Mouse (Mus musculus) liver, embryonic 14 days (tissue): ENCODE results near the gene Pzp. TPM values are rescaled to one million over a fixed set of nuclear protein-coding genes. Genes with fewer than 3 reads are reported as not detected.

ENCODE experiments used
- polyA plus RNA-seq: library from polyadenylated mRNA; depleted of rRNA; stranded (reverse); fragments of >200 nt; gene quantifications from 2 replicates; pipeline ENCODE4 v1.2.3, GENCODE M21; 2012; rRNA removed

Pzp gene
- polyA plus RNA-seq = 166 and 180 TPM in 2 replicates

GRCm38 (mm10) chr6:128526601-128527000 is at the start of gene Pzp:
Gene Pzp, minus strand, starts transcription at chr6:128526720.

GRCm38 (mm10) chr6:128438317-128438870 is 88.1 kb downstream of the Pzp start, which contains the start of gene Fkbp4:
Gene Fkbp4, minus strand, starts transcription at chr6:128438677.

Other genes with a start within 250 kb of the Pzp start
- gene Tead4, start 225.9 kb downstream of the Pzp start, polyA plus RNA-seq = 0.26 and 0.28 TPM in 2 replicates
- gene Tulp3, start 170.9 kb downstream of the Pzp start, polyA plus RNA-seq = 2.8 and 2.9 TPM in 2 replicates
- gene Rhno1, start 163.8 kb downstream of the Pzp start, polyA plus RNA-seq = 13.8 and 21.2 TPM in 2 replicates
- 20.3 and 26.5 TPM in 2 replicates for gene Foxm1, start 163.8 kb downstream of the Pzp start, polyA plus RNA-seq
- gene Tex52, start 151.3 kb downstream of the Pzp start, polyA plus RNA-seq = 0.05 and 0.10 TPM in 2 replicates
- not detected in 2 replicates for gene Gm44596, start 151.2 kb downstream of the Pzp start, polyA plus RNA-seq
- 0.58 and 0.76 TPM in 2 replicates for gene Nrip2, start 127.4 kb downstream of the Pzp start, polyA plus RNA-seq
- gene Itfg2, start 101.8 kb downstream of the Pzp start, polyA plus RNA-seq = 6.2 and 7.1 TPM in 2 replicates
- gene Fkbp4, start 88.0 kb downstream of the Pzp start, polyA plus RNA-seq = 123 and 126 TPM in 2 replicates
- 8.4 and 8.9 TPM in 2 replicates for gene A2ml1, start 54.9 kb upstream of the Pzp start, polyA plus RNA-seq
- 0.09 TPM in 2 replicates for gene Klrb1a, start 96.8 kb upstream of the Pzp start, polyA plus RNA-seq
- gene Clec2h, start 135.7 kb upstream of the Pzp start, polyA plus RNA-seq = 0.06 and 0.10 TPM in 2 replicates
- 0.02 TPM in 1 of 2 replicates, not detected in the other for gene Klrb1, start 196.3 kb upstream of the Pzp start, polyA plus RNA-seq